Mouse (Mus musculus) C2C12 (cell line): ENCODE results near the gene Gpr89. TPM values are rescaled to one million over a fixed set of nuclear protein-coding genes. Genes with fewer than 3 reads are reported as not detected.

Source experiments
- H3K27me3 ChIP-seq: one replicate; pipeline ENCODE4 v1.6.1; 2011; ENCODE audit not compliant: control insufficient read depth, insufficient read depth, insufficient read length
- H3K36me3 ChIP-seq: one replicate; pipeline ENCODE4 v1.6.1; 2011; ENCODE audit not compliant: control insufficient read depth, insufficient read depth
- H3K4me3 ChIP-seq: one replicate; pipeline ENCODE4 v1.5.1; 2011; ENCODE audit warnings: mild to moderate bottlenecking, control low read depth; ENCODE audit not compliant: poor library complexity, insufficient read depth, severe bottlenecking
- H3K79me2 ChIP-seq: one replicate; pipeline ENCODE4 v1.6.1; 2011; ENCODE audit not compliant: control insufficient read depth, insufficient read depth
- H3K79me3 ChIP-seq: one replicate; pipeline ENCODE4 v1.6.1; 2011; ENCODE audit warnings: low read depth, control low read depth
- H3ac ChIP-seq: one replicate; pipeline ENCODE3; 2011; ENCODE audit warnings: low read depth; ENCODE audit not compliant: control insufficient read depth, insufficient read length
- CEBPB ChIP-seq: IDR thresholded peaks from one replicate; pipeline ENCODE4 v1.6.1; 2011; ENCODE audit warnings: low read depth, mild to moderate bottlenecking, control low read depth, moderate library complexity
- CTCF ChIP-seq: IDR thresholded peaks from one replicate; pipeline ENCODE4 v1.5.1; 2011; ENCODE audit not compliant: control insufficient read depth, insufficient read depth, insufficient read length
- FOSL1 ChIP-seq: IDR thresholded peaks from one replicate; pipeline ENCODE4 v1.8.0; 2011; ENCODE audit warnings: mild to moderate bottlenecking, low read length; ENCODE audit not compliant: poor library complexity, insufficient read depth, severe bottlenecking
- MAX ChIP-seq: IDR thresholded peaks from one replicate; pipeline ENCODE4 v1.6.1; 2011; ENCODE audit warnings: mild to moderate bottlenecking, control low read depth
- MYOD1 ChIP-seq: IDR thresholded peaks from one replicate; pipeline ENCODE4 v1.6.1; 2011; ENCODE audit warnings: low read depth; ENCODE audit not compliant: control insufficient read depth, insufficient read length
- MYOG ChIP-seq: IDR thresholded peaks from one replicate; pipeline ENCODE4 v1.6.1; 2011; ENCODE audit not compliant: control insufficient read depth, insufficient read length; ENCODE audit errors: extremely low read depth
- USF1 ChIP-seq: IDR thresholded peaks from one replicate; pipeline ENCODE4 v1.6.1; 2011; ENCODE audit warnings: low read depth, mild to moderate bottlenecking, control low read depth, moderate library complexity
- polyA plus RNA-seq: library from polyadenylated mRNA; unstranded; fragments of >200 nt; fragmentation: generic; extraction: Trizol; gene quantifications from one replicate; pipeline ENCODE4 v1.2.1, GENCODE M21; 2012; ENCODE audit warnings: missing spikeins

Gpr89 gene
- polyA plus RNA-seq, 1 experiment, result 17.7 TPM

- no peaks in the 10 kb centered on the region for H3K79me3 ChIP-seq
- H3K36me3 ChIP-seq, result peaks cover 26% of the 10 kb centered on the region
- H3ac ChIP-seq, result no peak overlapping the region
- TF ChIP-seq FOSL1, result no peak
- no peak for TF ChIP-seq MAX
- TF ChIP-seq USF1, result no peak
- TF ChIP-seq CTCF, result no peak
- TF ChIP-seq CEBPB, result no peak
- no peak for TF ChIP-seq MYOD1
- TF ChIP-seq MYOG, result no peak
- no peaks in the 10 kb centered on the region for H3K27me3 ChIP-seq
- H3K4me3 ChIP-seq, result no peak overlapping the region
- no peaks in the 10 kb centered on the region for H3K79me2 ChIP-seq
Measured at GRCm38 (mm10) chr3:96868566-96868965, 36.6 kb downstream of the Gpr89 start.

DNA sequence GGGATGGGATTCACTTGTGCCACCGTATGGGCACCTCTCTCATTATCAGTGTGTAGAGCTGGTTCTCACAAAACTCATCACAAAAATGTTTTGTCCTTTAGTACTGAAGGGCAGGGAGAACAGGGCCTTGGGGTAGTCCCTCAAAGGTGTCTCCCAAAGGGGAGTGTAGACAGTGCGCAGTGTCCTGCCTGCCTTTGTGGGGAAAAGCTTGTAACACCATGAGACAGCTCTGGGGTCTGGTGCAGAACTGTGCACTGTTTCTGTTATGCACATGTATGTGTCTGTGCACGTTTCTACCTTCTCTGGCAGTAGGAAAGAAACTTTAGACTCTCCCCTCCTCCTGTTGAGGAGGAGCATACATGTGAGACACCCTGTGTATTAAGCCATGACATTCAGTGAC lies 37.3 kb downstream of the Gpr89 start:
- no peak overlapping the region for H3ac ChIP-seq
- peaks cover 21% of the 10 kb centered on the region for H3K36me3 ChIP-seq
- H3K4me3 ChIP-seq, result no peak overlapping the region
- H3K79me2 ChIP-seq, result no peaks in the 10 kb centered on the region
- no peak for TF ChIP-seq FOSL1
- TF ChIP-seq MYOD1, result no peak
- TF ChIP-seq CTCF, result no peak
- no peak for TF ChIP-seq USF1
- TF ChIP-seq CEBPB, result no peak
- TF ChIP-seq MYOG, result no peak
- TF ChIP-seq MAX, result no peak
- no peaks in the 10 kb centered on the region for H3K27me3 ChIP-seq
- no peaks in the 10 kb centered on the region for H3K79me3 ChIP-seq

DNA sequence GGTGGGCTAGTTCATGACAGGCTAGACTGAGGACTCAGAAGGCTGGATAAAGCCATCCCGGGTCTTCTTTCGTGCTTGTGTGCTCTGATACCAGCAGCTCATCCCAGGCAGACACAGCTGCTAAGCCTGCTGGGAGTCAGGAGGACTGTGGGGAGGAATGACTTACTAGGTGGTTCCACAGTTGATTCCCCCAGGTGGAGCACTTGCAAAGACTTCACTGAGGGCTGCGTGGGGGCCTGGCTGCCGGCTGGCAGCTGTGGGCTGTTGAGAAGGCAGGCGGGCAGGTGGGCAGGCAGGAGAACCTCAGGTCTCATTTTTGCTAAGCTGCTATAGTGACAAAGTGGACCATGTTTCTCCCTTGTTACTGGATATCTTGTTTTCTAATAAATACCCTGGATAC lies 44.6 kb downstream of the Gpr89 start:
- H3K36me3 ChIP-seq, result no peaks in the 10 kb centered on the region
- no peaks in the 10 kb centered on the region for H3K79me3 ChIP-seq
- H3K79me2 ChIP-seq, result no peaks in the 10 kb centered on the region
- no peak for TF ChIP-seq MYOG
- TF ChIP-seq CTCF, result no peak
- TF ChIP-seq CEBPB, result no peak
- TF ChIP-seq USF1, result no peak
- TF ChIP-seq MYOD1, result no peak
- no peak for TF ChIP-seq FOSL1
- TF ChIP-seq MAX, result no peak
- H3ac ChIP-seq, result no peak overlapping the region
- H3K27me3 ChIP-seq, result no peaks in the 10 kb centered on the region
- H3K4me3 ChIP-seq, result no peak overlapping the region

GRCm38 (mm10) chr3:96855833-96856232 lies 49.3 kb downstream of the Gpr89 start:
- TF ChIP-seq MAX, result no peak
- TF ChIP-seq FOSL1, result no peak
- no peak for TF ChIP-seq MYOD1
- no peak for TF ChIP-seq CTCF
- no peak for TF ChIP-seq USF1
- no peak for TF ChIP-seq CEBPB
- no peaks in the 10 kb centered on the region for H3K27me3 ChIP-seq
- no peaks in the 10 kb centered on the region for H3K79me3 ChIP-seq
- H3K4me3 ChIP-seq, result no peak overlapping the region
- no peak overlapping the region for H3ac ChIP-seq
- no peaks in the 10 kb centered on the region for H3K36me3 ChIP-seq
- no peaks in the 10 kb centered on the region for H3K79me2 ChIP-seq

GRCm38 (mm10) chr3:96854376-96854775 lies 50.8 kb downstream of the Gpr89 start:
- no peak overlapping the region for H3K4me3 ChIP-seq
- H3K36me3 ChIP-seq, result no peaks in the 10 kb centered on the region
- no peaks in the 10 kb centered on the region for H3K79me3 ChIP-seq

GRCm38 (mm10) chr3:96852561-96852960 lies 52.6 kb downstream of the Gpr89 start:
- Histone ChIP-seq H3K79me2 (no peaks in the 10 kb centered on the region), H3K79me3 (no peaks in the 10 kb centered on the region), H3K4me3 (no peak overlapping the region), H3K27me3 (no peaks in the 10 kb centered on the region), H3K36me3 (no peaks in the 10 kb centered on the region), H3ac (no peak overlapping the region)
- TF ChIP-seq MYOG (no peak), FOSL1 (no peak), MAX (no peak), USF1 (no peak), MYOD1 (no peak), CTCF (no peak)

More at GRCm38 (mm10) chr3:96854376-96854775, 50.8 kb downstream of the Gpr89 start:
- no peak overlapping the region for H3ac ChIP-seq
- no peaks in the 10 kb centered on the region for H3K79me2 ChIP-seq
- H3K27me3 ChIP-seq, result no peaks in the 10 kb centered on the region
- no peak for TF ChIP-seq MAX
- no peak for TF ChIP-seq FOSL1
- no peak for TF ChIP-seq CEBPB
- no peak for TF ChIP-seq CTCF
- no peak for TF ChIP-seq USF1
- TF ChIP-seq MYOD1, result no peak
- TF ChIP-seq MYOG, result no peak
